Mouse (Mus musculus): ENCODE measurements around the gene Gabrd.

DNA sequence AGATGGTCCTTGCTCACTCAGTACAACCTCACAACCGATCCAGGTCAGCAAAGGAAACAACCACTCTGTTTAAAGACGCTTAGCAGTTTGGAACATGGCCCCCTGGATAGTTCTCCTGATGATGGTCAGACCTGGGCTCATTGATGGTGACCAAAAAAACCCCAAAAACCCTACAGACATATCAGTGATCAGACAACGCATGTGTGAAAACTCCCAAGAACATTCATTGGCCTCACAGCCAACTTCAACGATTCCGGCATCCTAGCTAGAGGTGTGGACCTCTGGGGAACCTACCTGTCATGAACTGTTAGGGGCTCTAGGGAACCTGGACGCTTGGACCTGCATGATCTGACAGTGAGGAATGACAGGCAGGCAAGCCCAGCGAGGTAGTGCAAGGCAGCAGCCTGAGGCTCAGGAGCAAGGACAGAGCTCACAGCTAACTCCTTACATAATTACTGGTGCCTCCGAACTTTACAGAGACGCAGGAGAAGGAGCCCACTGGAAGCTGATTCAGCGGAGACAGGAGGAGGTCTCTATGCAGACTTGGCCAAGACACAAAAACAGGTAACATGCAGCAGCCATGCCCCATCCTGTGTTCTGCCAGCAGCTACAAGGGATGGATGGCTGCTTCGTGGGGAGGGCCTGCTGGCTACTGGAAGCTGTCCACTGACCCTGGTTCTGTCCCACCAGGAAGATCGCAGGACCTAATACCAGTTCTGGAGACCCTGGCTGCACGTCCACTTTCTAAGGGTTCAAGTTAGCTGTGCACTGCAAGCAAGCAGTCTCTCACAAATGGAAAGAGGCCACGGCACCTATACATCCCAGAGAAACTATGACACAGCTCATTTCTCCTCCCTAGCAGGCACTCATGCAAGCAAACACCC lies 54.3 kb downstream of the Gabrd start:
- TF ChIP-seq EP300 (optimal IDR thresholded peaks at IDR 0.05) (no peak), CTCF (IDR thresholded peaks at IDR 0.05; ENCODE audit: low read depth) (no peak)

Data from stomach, postnatal 0 days (tissue).